Mouse (Mus musculus) ZHBTc4 (cell line): ENCODE results near the gene Olfr938.

ENCODE experiments used
- DNase-seq: peaks from one replicate; pipeline ENCODE4 v3.0.0-alpha.2; 2011; ENCODE audit warnings: low read depth, low spot score

The Olfr938 gene

DNA sequence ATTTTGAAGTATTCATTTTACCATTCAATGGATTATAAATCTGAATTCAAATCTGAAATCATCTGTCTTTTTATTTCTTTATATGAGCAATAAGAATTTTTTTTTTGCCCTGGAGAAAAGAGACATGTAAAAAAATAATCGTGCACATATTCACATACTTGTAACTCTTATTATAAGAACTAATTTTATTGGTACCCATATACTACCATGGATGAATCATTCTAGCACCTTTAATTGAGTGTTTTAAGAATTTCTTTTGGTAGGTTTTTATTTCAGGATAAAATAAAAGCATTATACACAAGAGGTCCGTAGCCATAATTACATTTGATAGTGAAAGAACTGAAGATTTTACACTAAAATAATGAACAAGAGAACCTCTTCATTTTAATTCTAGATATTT lies at the start of gene Olfr938:
Olfr938 (minus strand) TSS at position 101 of the 400 bp plus-strand sequence.
- DNase-seq, result no peak

DNA sequence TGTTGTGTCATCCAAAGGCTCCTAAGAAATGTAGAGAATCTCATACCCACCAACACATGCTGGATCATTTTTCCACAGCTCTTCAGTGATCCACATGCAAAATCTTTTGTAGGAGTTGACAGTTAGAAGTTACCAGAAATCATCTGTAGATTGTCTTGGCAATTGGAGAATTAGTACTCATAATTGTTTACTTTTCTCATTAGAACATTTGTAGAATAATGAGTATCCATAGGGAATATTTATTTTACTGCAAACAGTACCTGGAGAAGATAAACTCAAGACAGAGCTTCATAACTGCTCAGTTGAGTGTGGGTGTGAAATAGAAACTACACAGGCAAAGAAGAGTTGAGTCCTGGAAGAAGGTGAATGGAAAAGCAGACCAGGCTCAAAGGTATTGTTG lies 49.1 kb upstream of the Olfr938 start, which contains the start of gene Olfr27:
Olfr27 (plus strand) TSS at position 301 of the 400 bp plus-strand sequence.
- no peak for DNase-seq

- DNase-seq, result peak; percentile 44
These were observed 48.6 kb upstream of the Olfr938 start for GRCm38 (mm10) chr9:39127326-39127725.

- DNase-seq, result no peak
These were observed 13.8 kb downstream of the Olfr938 start, which contains the start of gene Olfr937 for GRCm38 (mm10) chr9:39064851-39065250. Gene Olfr937 (minus strand): TSS chr9:39064951.
